Mouse (Mus musculus) brain, embryonic 14.5 days (tissue): ENCODE data around the gene Zfp663.

Source experiments
- CTCF ChIP-seq: fragments of 200-500 bp; IDR thresholded peaks from 2 replicates; pipeline ENCODE4 v1.5.1; 2012; ENCODE audit warnings: inconsistent platforms, mild to moderate bottlenecking, moderate library complexity, borderline replicate concordance; ENCODE audit not compliant: insufficient read depth, insufficient read length; ENCODE audit errors: extremely low read depth
- POLR2A ChIP-seq: fragments of 200-500 bp; IDR thresholded peaks from 2 replicates; pipeline ENCODE4 v1.6.1; 2012; ENCODE audit warnings: mild to moderate bottlenecking, inconsistent platforms, borderline replicate concordance; ENCODE audit not compliant: poor library complexity, insufficient read depth, insufficient read length, severe bottlenecking; ENCODE audit errors: extremely low read depth

- TF ChIP-seq CTCF: no peak
- no peak for TF ChIP-seq POLR2A
Measured at GRCm38 (mm10) chr2:165417291-165417690, 48.8 kb upstream of the Zfp663 start.
